Mouse (Mus musculus): Measurements from ENCODE around the gene Znhit3.

GRCm38 (mm10) chr11:84944639-84945435, 28.7 kb upstream of the Znhit3 start:
- no peak for TF ChIP-seq POLR2A (IDR thresholded peaks at IDR 0.05; ENCODE audit: borderline replicate concordance, extremely low read depth, insufficient read depth, insufficient read length, poor library complexity, severe bottlenecking)
- TF ChIP-seq CTCF (IDR thresholded peaks at IDR 0.05; ENCODE audit: borderline replicate concordance, extremely low read depth, insufficient read depth, insufficient read length) = no peak

Data from brain, embryonic 14.5 days (tissue).